Mouse (Mus musculus) mouse trophoblast stem cell (cell line): ENCODE measurements around the gene 4930558C23Rik.
"Not testable (repeated sequence)": the region's sequence is repeated elsewhere in the genome, so short reads cannot be mapped to it uniquely, and the experiment has no call there.

Source experiments
- in situ Hi-C, 2 experiments: fragments of 300-500 bp; cut with MseI, MboI; formaldehyde crosslinking; loops; 2 replicates in 1 of 2; 3 replicates in 1 of 2; pipeline ENCODE4 v1.15.1; 2025

4930558C23Rik gene

GRCm38 (mm10) chr3:95373208-95373607 lies 29.4 kb downstream of the 4930558C23Rik start:
- in situ Hi-C loops, result loop anchor here in 1 of 2 experiments (5.0 kb wide), 1 partner anchor 39 kb away; no protein-coding TSS in a partner anchor

- in situ Hi-C loops, result loop anchor here in 1 of 2 experiments (5.0 kb wide), 1 partner anchor 42 kb away; no protein-coding TSS in a partner anchor
Measured at GRCm38 (mm10) chr3:95370101-95370500, 32.5 kb downstream of the 4930558C23Rik start.

GRCm38 (mm10) chr3:95360276-95360675 lies 42.4 kb downstream of the 4930558C23Rik start:
- in situ Hi-C loops, result not testable (repeated sequence)

DNA sequence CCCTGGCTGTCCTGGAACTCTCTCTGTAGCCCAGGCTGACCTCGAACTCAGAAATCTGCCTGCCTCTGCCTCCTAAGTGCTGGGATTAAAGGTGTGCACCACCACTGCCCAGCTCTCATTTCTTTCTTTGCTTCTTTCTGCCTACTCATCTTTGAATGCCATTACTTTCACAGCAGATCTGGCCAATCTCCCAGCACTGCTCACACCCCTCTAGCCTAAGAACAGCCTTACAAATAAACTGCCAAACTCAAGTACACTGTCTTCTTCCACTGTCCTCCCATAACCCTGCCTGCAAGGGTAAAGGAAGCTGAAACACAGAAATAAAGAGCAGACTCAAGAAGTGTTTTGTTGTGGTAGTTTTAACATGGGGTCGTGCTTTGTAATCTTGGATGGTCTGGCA lies 44.9 kb downstream of the 4930558C23Rik start:
- in situ Hi-C loops, result no loop called here

DNA sequence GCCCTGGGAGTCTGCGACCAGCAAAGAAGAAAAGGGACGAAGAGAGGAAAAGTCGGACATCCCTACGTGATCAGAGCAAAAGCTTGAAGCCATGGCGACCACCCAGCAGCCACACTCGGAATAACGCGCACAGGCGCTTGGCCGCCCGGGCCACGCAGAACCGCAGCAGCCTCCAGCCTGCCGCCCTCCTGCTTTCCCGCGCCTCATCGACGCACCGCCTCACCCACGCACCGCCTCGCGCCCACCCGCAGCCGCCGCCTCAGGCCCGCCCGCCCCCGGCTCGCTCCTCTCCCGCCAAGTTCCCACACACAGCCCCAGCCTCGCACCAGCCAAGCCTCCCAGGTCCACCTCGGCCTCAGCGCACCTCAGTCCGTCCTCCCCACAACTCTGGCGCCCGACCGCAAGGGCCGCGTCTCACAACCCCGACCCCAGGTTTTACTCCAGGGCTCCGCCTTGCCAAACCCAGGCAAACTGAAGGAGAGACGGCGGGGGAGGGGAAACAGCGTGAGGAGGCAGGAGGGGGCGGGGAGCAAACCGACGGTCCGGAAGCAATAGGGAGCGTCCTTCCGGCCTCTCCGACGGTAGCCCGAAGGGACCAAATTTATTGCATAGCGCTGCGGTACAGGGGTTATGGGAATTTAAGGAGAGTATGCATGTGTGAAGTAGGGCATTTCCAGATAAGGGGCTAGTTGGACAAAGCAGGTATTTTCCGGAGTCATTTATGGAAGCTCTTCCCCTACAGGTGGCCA lies 45.8 kb downstream of the 4930558C23Rik start, which contains the start of gene Setdb1:
TSS of gene Setdb1 (minus strand) at position 502 of the 749 bp plus-strand sequence.
- in situ Hi-C loops, result not testable (repeated sequence)

GRCm38 (mm10) chr3:95355911-95356544 lies 46.6 kb downstream of the 4930558C23Rik start:
- in situ Hi-C loops, result not testable (repeated sequence)

DNA sequence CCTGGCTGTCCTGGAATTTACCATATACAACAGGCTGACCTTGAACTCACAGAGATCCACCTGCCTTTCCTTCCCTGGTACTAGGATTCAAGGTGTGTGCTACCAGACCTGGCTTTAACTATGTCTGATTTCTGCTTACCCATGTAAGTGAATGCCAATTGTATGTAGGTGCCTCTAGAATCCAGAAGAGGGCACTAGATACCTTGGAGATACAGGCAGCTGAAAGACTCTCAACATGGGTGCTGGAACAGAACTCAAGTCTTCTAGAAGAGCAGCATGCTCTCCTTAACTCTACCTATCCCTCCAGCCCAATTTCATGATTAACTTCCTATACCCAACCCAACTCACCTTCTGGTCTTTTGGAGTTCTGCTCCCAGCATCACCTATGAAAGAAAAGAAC lies 53.1 kb downstream of the 4930558C23Rik start:
- in situ Hi-C loops, result no loop called here

DNA sequence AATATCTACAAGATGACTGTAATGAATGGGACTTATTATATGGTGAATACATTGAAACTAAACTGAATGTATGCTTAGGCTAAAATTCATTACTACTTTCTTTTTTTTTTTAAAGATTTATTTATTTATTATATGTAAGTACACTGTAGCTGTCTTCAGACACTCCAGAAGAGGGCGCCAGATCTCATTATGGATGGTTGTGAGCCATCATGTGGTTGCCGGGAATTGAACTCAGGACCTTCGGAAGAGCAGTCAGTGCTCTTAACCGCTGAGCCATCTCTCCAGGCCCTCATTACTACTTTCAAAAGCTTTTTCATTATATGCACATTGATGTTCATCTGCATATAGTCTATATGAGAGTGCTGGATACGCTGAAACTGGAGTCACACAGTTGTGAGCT lies 54.3 kb downstream of the 4930558C23Rik start:
- in situ Hi-C loops, result not testable (repeated sequence)

DNA sequence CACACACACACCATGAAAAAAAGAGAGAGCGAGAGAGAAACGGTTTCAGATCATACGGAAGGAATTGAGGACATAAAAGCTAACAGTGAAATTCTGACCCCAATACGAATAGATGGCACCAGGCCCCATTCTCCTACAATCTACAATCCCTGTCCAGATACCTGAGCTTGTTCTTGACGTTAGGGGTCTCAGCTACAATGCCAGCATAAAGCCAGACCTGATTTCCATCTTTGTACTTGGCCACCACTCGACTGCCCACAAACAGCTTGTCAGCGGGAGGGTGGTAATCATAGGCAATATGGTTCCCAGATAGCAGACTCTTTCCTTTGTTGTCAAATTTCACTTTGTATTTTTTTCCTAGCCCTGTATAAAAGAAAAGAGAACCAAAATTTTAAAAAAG lies 56.2 kb downstream of the 4930558C23Rik start:
- in situ Hi-C loops, result no loop called here

GRCm38 (mm10) chr3:95343356-95344000 lies 59.2 kb downstream of the 4930558C23Rik start:
- in situ Hi-C loops, result not testable (repeated sequence)

DNA sequence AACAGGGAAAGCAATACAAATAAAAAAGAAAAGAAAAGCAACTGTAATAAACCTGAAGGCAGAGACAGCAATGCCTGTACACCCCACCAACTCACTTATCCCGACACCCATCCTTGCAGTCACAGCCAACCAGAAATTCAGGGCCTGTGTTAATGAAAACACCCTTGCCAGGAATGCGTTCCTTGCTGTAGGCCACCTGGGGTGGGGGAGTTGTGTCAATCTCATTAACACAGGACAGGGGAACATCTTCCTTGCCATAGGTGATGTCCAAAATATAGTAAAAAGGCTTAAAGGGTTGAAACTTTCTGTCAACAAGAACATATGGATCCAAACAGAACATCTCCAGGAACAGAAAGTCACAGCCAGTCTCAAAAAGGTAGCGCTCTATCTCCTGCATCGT lies 64.4 kb downstream of the 4930558C23Rik start:
- in situ Hi-C loops, result no loop called here

DNA sequence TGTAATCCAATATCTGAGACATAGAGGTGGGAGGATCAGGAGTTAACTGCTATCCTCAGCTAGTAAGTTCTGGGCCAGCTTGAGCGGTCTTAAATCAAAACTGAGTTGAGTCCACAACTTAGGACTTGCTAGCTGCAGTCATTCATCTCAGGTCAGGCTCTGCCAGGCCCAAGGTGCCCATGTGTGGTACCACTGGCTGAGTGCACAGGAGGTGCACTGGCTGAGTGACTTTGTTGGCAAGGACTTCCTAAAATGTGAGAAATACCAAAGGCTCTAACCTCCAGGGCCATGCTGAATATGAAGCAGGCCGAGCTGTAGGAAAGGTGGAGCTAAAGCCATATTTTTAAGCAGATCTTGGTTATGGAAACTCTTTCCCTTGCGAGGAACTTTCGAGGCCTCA lies 65.3 kb downstream of the 4930558C23Rik start:
- in situ Hi-C loops, result no loop called here
